ENCODE assay signal across 8 mouse cellular contexts in genomic region chr19:29253728-29254127, GRCm38 (mm10). TPM values are rescaled to one million over a fixed set of nuclear protein-coding genes. Genes with fewer than 3 reads are reported as not detected.
DNase-seq lines count a peak whose midpoint lies in the region; ATAC-seq and TF ChIP-seq lines count a peak whose summit lies in the region.

No protein-coding gene starts in this region.

- intact Hi-C loops in heart, postnatal 36 days (cut with DNase I) = loop anchor here (2.0 to 10.0 kb wide), 7 partner anchors 17 to 476 kb away; partner anchors contain the start of genes Cdc37l1 and Rcl1

- peak in 2 of 3 experiments; percentile 100; a peak in 4 of 6 replicates for TF ChIP-seq CTCF in MEL (IDR thresholded peaks at IDR 0.05 in 2 of 3, conservative IDR thresholded peaks at IDR 0.05 in 1 of 3; ENCODE audit: control insufficient read depth in 1 of 3, insufficient read depth in 1 of 3, low read depth in 2 of 3, low read length in 3 of 3, poor library complexity in 1 of 3, severe bottlenecking in 1 of 3)
- TF ChIP-seq CTCF in cerebellum, adult 2 months (IDR thresholded peaks at IDR 0.05; ENCODE audit: borderline replicate concordance, insufficient read depth, low read depth, low read length) = peak; percentile 87
- TF ChIP-seq CTCF in layer of hippocampus, adult 2 months (conservative IDR thresholded peaks at IDR 0.05) = peak; percentile 99
- TF ChIP-seq CTCF in lung, adult 2 months (IDR thresholded peaks at IDR 0.05; ENCODE audit: insufficient read depth, low read length) = peak; percentile 96

- H3K79me2 ChIP-seq in MEL (ENCODE audit: control insufficient read depth, insufficient read depth, low read length, poor library complexity) = peaks cover 27% of the 10 kb centered on the region

- ATAC-seq in forebrain, embryonic 16.5 days = peak; percentile 17
- peak; percentile 29; the same call in 1 of the 2 replicates for ATAC-seq in neural tube, embryonic 15.5 days (ENCODE audit: low FRiP score)

- peak overlapping the region; percentile 18; the same call in 1 of the 2 replicates for H3K27ac ChIP-seq in MEL (ENCODE audit: control insufficient read depth, low read depth, low read length)
- no peak overlapping the region for H3K27ac ChIP-seq in cerebellum, adult 2 months (ENCODE audit: insufficient read depth, low read length)
- H3K27ac ChIP-seq in forebrain, embryonic 16.5 days (ENCODE audit: low read length) = no peak overlapping the region
- H3K27ac ChIP-seq in layer of hippocampus, adult 2 months = peak overlapping the region; percentile 99
- H3K27ac ChIP-seq in neural tube, embryonic 15.5 days (replicated peaks) = peak overlapping the region; percentile 52

- peak overlapping the region; percentile 81 to 84 for H3K4me3 ChIP-seq in MEL (ENCODE audit: control insufficient read depth in 1 of 2, insufficient read depth in 1 of 2, low read depth in 2 of 2, low read length in 2 of 2)
- peak overlapping the region; percentile 40 for H3K4me3 ChIP-seq in cerebellum, adult 2 months (replicated peaks; ENCODE audit: insufficient read depth, low read depth, low read length)
- peak overlapping the region; percentile 85 for H3K4me3 ChIP-seq in forebrain, embryonic 16.5 days (replicated peaks; ENCODE audit: low read length)
- peak overlapping the region; percentile 85 for H3K4me3 ChIP-seq in layer of hippocampus, adult 2 months
- peak overlapping the region; percentile 54 for H3K4me3 ChIP-seq in lung, adult 2 months (replicated peaks; ENCODE audit: extremely low read depth, low read depth, low read length)
- H3K4me3 ChIP-seq in neural tube, embryonic 15.5 days (replicated peaks) = peak overlapping the region; percentile 76

- no peak for TF ChIP-seq EP300 in MEL (IDR thresholded peaks at IDR 0.05; ENCODE audit: low read depth in 1 of 2, low read length in 2 of 2)

- H3K27me3 ChIP-seq in MEL (ENCODE audit: control insufficient read depth in 1 of 2, insufficient read depth in 2 of 2, low read length in 2 of 2) = no peaks in the 10 kb centered on the region
- H3K27me3 ChIP-seq in cerebellum, adult 2 months (ENCODE audit: control insufficient read depth, insufficient read depth, low read length) = no peaks in the 10 kb centered on the region
- no peaks in the 10 kb centered on the region for H3K27me3 ChIP-seq in forebrain, embryonic 16.5 days (replicated peaks; ENCODE audit: control insufficient read depth, insufficient read depth, low read length)
- no peaks in the 10 kb centered on the region for H3K27me3 ChIP-seq in neural tube, embryonic 15.5 days (replicated peaks)

- no peak for TF ChIP-seq RAD21 in MEL (IDR thresholded peaks at IDR 0.05; ENCODE audit: low read depth, low read length)

- H3K36me3 ChIP-seq in MEL (ENCODE audit: control insufficient read depth in 1 of 2, insufficient read depth in 2 of 2, low read length in 2 of 2) = peaks cover 0 to 32% of the 10 kb centered on the region in 2 experiments; a peak in 3 of 4 replicates
- no peaks in the 10 kb centered on the region for H3K36me3 ChIP-seq in forebrain, embryonic 16.5 days (ENCODE audit: control insufficient read depth, insufficient read depth)
- H3K36me3 ChIP-seq in neural tube, embryonic 15.5 days = no peaks in the 10 kb centered on the region

- TF ChIP-seq POLR2A in MEL (IDR thresholded peaks at IDR 0.05; ENCODE audit: control insufficient read depth in 1 of 2, insufficient read depth in 1 of 2, low read depth in 1 of 2, low read length in 2 of 2, poor library complexity in 1 of 2) = no peak
- no peak for TF ChIP-seq POLR2A in cerebellum, adult 2 months (IDR thresholded peaks at IDR 0.05; ENCODE audit: borderline replicate concordance, insufficient read depth, low read length)
- TF ChIP-seq POLR2A in lung, adult 2 months (IDR thresholded peaks at IDR 0.05; ENCODE audit: borderline replicate concordance, extremely low read depth, low read depth, low read length) = no peak

- no peaks in the 10 kb centered on the region for H3K9me3 ChIP-seq in MEL (replicated peaks; ENCODE audit: insufficient read depth, low read length)
- no peaks in the 10 kb centered on the region for H3K9me3 ChIP-seq in forebrain, embryonic 16.5 days (ENCODE audit: control insufficient read depth, low read length)
- H3K9me3 ChIP-seq in neural tube, embryonic 15.5 days (replicated peaks) = no peaks in the 10 kb centered on the region

- under 1% methylated on average over 9 of the region's 9 CpGs for WGBS in cerebellum, adult 2 months
- WGBS in forebrain, embryonic 16.5 days = 3% methylated on average over 9 of the region's 9 CpGs
- 2% methylated on average over 9 of the region's 9 CpGs for WGBS in lung, adult 2 months
- WGBS in neural tube, embryonic 15.5 days = 2% methylated on average over 9 of the region's 9 CpGs

- peak; percentile 99 for DNase-seq in MEL (ENCODE audit: low read depth, low spot score)
- DNase-seq in cerebellum, adult 2 months = peak; percentile 82 to 85
- DNase-seq in heart, postnatal 36 days = peak; percentile 82 to 85
- DNase-seq in layer of hippocampus, adult 2 months (ENCODE audit: low spot score in 2 of 2) = peak; percentile 76 to 85
- peak; percentile 76 for DNase-seq in lung, adult 2 months
- DNase-seq in testis, postnatal 10 days (ENCODE audit: low spot score) = peak; percentile 88

- H3K4me1 ChIP-seq in MEL (ENCODE audit: control insufficient read depth in 1 of 2, insufficient read depth in 2 of 2, low read length in 2 of 2) = peaks cover 18 to 24% of the 10 kb centered on the region in 2 experiments
- peaks cover 4% of the 10 kb centered on the region; the same call in 1 of the 2 replicates for H3K4me1 ChIP-seq in cerebellum, adult 2 months (ENCODE audit: control insufficient read depth, insufficient read depth, low read length)
- peaks cover 38% of the 10 kb centered on the region for H3K4me1 ChIP-seq in forebrain, embryonic 16.5 days (replicated peaks; ENCODE audit: control insufficient read depth, insufficient read depth, low read length)
- peaks cover 8% of the 10 kb centered on the region for H3K4me1 ChIP-seq in lung, adult 2 months (ENCODE audit: control insufficient read depth, insufficient read depth, low read length)
- peaks cover 42% of the 10 kb centered on the region for H3K4me1 ChIP-seq in neural tube, embryonic 15.5 days

- H3K9ac ChIP-seq in MEL (ENCODE audit: control insufficient read depth, low read depth, low read length, poor library complexity, severe bottlenecking) = peak overlapping the region; percentile 83
- H3K9ac ChIP-seq in forebrain, embryonic 16.5 days (replicated peaks; ENCODE audit: low read depth, low read length) = 0 out of 2 replicates have a peak overlapping the region, but pooled peaks have one; percentile 31
- H3K9ac ChIP-seq in neural tube, embryonic 15.5 days (replicated peaks) = no peak overlapping the region

- peak overlapping the region; percentile 77 for H3K4me2 ChIP-seq in forebrain, embryonic 16.5 days (ENCODE audit: low read length)
- peak overlapping the region; percentile 82 for H3K4me2 ChIP-seq in neural tube, embryonic 15.5 days

TF ChIP-seq in MEL, 35 proteins besides CTCF, POLR2A, EP300 and RAD21:
- TF ChIP-seq CHD1 (IDR thresholded peaks at IDR 0.05; ENCODE audit: low read depth, low read length) = no peak
- no peak for TF ChIP-seq MAZ (IDR thresholded peaks at IDR 0.05; ENCODE audit: low read depth, low read length)
- TF ChIP-seq GABPA (IDR thresholded peaks at IDR 0.05; ENCODE audit: low read depth, low read length) = no peak
- no peak for TF ChIP-seq MAFK (IDR thresholded peaks at IDR 0.05; ENCODE audit: borderline replicate concordance, low read depth, low read length)
- no peak for TF ChIP-seq SMC3 (IDR thresholded peaks at IDR 0.05; ENCODE audit: low read depth, low read length)
- TF ChIP-seq ELF1 (IDR thresholded peaks at IDR 0.05; ENCODE audit: low read depth, low read length) = no peak
- TF ChIP-seq TBP (IDR thresholded peaks at IDR 0.05; ENCODE audit: low read depth, low read length) = no peak
- no peak for TF ChIP-seq POLR2AphosphoS5 (IDR thresholded peaks at IDR 0.05; ENCODE audit: borderline replicate concordance, low read depth, low read length)
- no peak for TF ChIP-seq NELFE (IDR thresholded peaks at IDR 0.05; ENCODE audit: low read depth, low read length)
- TF ChIP-seq POLR2AphosphoS2 (IDR thresholded peaks at IDR 0.05; ENCODE audit: low read length) = no peak
- TF ChIP-seq MXI1 (IDR thresholded peaks at IDR 0.05; ENCODE audit: low read depth, low read length) = no peak
- no peak for TF ChIP-seq ZKSCAN1 (IDR thresholded peaks at IDR 0.05; ENCODE audit: low read depth, low read length)
- TF ChIP-seq ETS1 (IDR thresholded peaks at IDR 0.05; ENCODE audit: low read depth, low read length) = no peak
- TF ChIP-seq MAX (IDR thresholded peaks at IDR 0.05; ENCODE audit: low read length) = no peak

RNA-seq across cellular contexts. Expression of gene Jak2, which starts 2.1 kb away (rescaled TPM):
- 26.4 and 32.8 TPM in 2 replicates for total RNA-seq in MEL (2012; rRNA removed)
- 10 to 100 TPM; 30.2 to 78.6 TPM for polyA plus RNA-seq in MEL (2012; ENCODE audit: insufficient read depth in 1 of 2, insufficient read length in 2 of 2, low read depth in 1 of 2, low replicate concordance in 2 of 2, missing spikeins in 1 of 2)
- 17.1 and 17.9 TPM in 2 replicates for polyA plus RNA-seq in cerebellum, adult 2 months (2012; rRNA removed)
- 18.2 and 19.9 TPM in 2 replicates for polyA plus RNA-seq in forebrain, embryonic 16.5 days (2015; fragmentation: Nextera tagmentation; extraction: Ambion mirVana)
- total RNA-seq in heart, postnatal 36 days (2021) = 10 to 100 TPM; 18.7 to 22.2 TPM
- total RNA-seq in layer of hippocampus, adult 2 months (2021) = 10 to 100 TPM; 27.1 to 28.1 TPM
- 7.3 and 8.9 TPM in 2 replicates for polyA plus RNA-seq in lung, adult 2 months (2012; rRNA removed)
- 10.9 and 11.9 TPM in 2 replicates for polyA plus RNA-seq in neural tube, embryonic 15.5 days (2015; fragmentation: Nextera tagmentation; extraction: Ambion mirVana)

Comparison
In these comparisons a context has a peak if more than half of its experiments do, and no peak if none do; other contexts are left out.
1. H3K27ac ChIP-seq: peak in MEL (single experiment), layer of hippocampus, adult 2 months (single experiment) and neural tube, embryonic 15.5 days (single experiment); none in cerebellum, adult 2 months (single experiment) and forebrain, embryonic 16.5 days (single experiment).
2. Peak in every context shown above with its lines, with median percentiles within 50 percentile points of each other: DNase-seq, H3K4me3 ChIP-seq and CTCF ChIP-seq.